Mouse (Mus musculus) granulocyte monocyte progenitor cell, adult 5-6 weeks (primary cell): ENCODE results near the gene Crim1. TPM values are rescaled to one million over a fixed set of nuclear protein-coding genes. Genes with fewer than 3 reads are reported as not detected.

ENCODE experiments used
- ATAC-seq: replicated peaks from 2 replicates; pipeline ENCODE4 v1.8.0; 2016; ENCODE audit warnings: mild to moderate bottlenecking, moderate TSS enrichment, inconsistent platforms; ENCODE audit not compliant: poor library complexity, severe bottlenecking
- total RNA-seq, 2 experiments: library from RNA; stranded (forward) in 1 of 2; stranded (reverse) in 1 of 2; fragments of 200-712, 200-1000 nt in 1 of 2; fragments of >200 nt in 1 of 2; fragmentation: Nextera tagmentation in 1 of 2; gene quantifications; 2 replicates each; pipeline ENCODE4 v1.2.3; 2014 to 2017

Crim1 gene
- total RNA-seq (2014; fragmentation: Nextera tagmentation) (1.7 and 2.2 TPM in 2 replicates), total RNA-seq (2017) (0.67 and 1.4 TPM in 2 replicates)

- ATAC-seq: peak; percentile 50
Measured at GRCm38 (mm10) chr17:78199626-78200560, at the start of gene Crim1. Gene Crim1, plus strand, starts transcription at chr17:78200248.

GRCm38 (mm10) chr17:78151479-78152282 lies 48.4 kb upstream of the Crim1 start:
- ATAC-seq: no peak

DNA sequence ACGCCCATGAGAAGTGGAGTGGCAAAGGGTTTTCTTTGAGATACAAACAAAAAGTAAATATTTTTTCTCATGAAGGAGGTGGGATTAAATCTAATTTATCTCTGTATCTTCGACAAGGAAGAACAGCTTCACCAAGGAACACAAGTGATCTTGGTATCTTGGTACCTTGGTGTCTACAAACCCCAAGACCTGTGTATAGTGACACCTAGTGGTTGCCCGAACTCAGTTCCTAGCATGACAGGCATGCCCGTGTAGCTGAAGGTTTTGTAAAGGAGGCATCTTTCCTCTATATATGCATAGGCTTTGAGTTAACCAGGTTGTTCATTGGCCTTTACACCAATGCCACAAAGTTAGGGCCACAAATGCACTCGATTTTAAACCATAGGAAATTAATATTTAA lies 36.8 kb upstream of the Crim1 start:
- ATAC-seq: peak; percentile 84

- peak; percentile 65 for ATAC-seq
Measured at GRCm38 (mm10) chr17:78163724-78164236, 36.3 kb upstream of the Crim1 start.

GRCm38 (mm10) chr17:78165855-78166254 lies 34.2 kb upstream of the Crim1 start:
- peak; percentile 64 for ATAC-seq

DNA sequence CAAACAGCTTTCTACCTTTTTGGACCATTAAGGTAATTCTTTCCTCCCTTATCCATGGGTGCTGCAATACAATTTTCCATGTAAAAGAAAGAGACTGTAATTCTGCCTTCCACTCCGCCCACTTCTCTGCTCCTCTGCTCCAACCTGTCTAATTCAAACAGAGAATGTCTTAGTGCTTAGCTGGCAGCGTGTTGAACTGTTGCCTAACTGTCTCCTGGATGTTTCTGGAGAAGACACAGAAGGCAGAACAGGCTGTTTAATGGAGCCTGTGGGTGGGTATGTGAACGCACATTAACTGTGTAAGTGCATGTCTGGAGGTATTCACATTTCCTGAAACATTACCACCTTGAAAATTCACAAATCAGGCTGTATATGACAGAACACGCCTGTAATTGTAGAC lies 33.5 kb upstream of the Crim1 start:
- no peak for ATAC-seq

- no peak for ATAC-seq
Measured at GRCm38 (mm10) chr17:78172371-78172770, 27.7 kb upstream of the Crim1 start.

DNA sequence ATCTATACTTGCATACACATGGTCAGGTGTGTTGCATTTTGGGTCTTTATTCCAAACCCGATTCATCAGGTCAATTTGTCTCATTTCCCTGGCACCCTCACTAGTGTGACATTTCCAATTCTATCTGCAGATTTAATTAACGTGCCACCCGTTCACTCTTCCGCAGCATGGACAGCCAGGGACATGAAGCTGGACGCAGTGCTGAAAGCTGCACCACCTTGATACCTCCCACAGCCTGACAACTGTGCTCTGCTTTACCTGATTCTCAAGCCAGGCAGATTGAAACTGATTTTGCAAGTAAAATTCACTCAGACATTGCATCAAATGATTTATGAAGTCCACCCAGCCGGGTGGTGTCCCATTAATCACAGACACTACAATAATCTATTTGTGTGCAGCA lies 19.3 kb upstream of the Crim1 start:
- no peak for ATAC-seq

- no peak for ATAC-seq
Measured at GRCm38 (mm10) chr17:78196184-78196583, 3.9 kb upstream of the Crim1 start.

GRCm38 (mm10) chr17:78197111-78197510 lies 2.9 kb upstream of the Crim1 start:
- peak; percentile 24; the same call in 1 of the 2 replicates for ATAC-seq

DNA sequence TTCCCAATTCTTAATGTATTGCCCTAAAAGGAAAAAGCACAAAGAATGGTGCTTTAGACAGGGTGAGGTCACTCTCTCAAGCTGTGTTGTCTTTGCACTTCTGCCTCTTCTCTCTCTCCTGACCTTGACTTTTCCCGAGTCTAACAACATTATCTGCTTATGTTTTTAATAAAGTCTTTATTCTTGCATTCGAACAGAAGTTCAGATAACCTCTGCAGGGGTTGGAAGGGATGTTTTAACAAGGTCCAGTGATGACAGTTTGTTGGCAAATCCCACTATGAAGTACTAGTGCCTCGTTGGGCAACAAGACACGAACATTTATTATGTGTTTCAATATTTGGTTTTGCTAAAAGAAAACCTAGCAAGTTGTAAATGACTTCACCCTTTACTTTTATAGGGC lies 1.9 kb upstream of the Crim1 start:
- no peak for ATAC-seq

- ATAC-seq: no peak
Measured at GRCm38 (mm10) chr17:78198820-78199219, 1.2 kb upstream of the Crim1 start.

DNA sequence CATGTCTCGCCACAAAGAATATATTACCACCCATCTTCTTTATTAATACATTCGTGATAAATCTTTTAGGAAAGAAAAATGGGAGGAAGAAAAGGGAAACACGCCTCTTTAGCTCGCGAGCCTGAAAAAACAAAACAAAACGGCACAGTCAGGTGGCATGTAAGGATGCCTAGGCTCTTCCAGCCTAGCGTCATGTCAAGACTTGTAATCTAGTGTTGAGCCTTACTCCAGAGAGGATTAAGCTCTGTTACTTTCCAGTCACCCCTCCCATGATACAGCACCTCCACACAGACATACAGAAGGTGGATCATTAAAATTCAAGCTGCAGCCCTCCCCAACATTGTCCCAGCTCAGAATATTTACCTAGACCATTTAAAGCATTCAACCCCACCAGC lies 820 bp upstream of the Crim1 start:
- no peak for ATAC-seq

- peak; percentile 53 for ATAC-seq
Measured at GRCm38 (mm10) chr17:78200561-78201220, 643 bp downstream of the Crim1 start.

DNA sequence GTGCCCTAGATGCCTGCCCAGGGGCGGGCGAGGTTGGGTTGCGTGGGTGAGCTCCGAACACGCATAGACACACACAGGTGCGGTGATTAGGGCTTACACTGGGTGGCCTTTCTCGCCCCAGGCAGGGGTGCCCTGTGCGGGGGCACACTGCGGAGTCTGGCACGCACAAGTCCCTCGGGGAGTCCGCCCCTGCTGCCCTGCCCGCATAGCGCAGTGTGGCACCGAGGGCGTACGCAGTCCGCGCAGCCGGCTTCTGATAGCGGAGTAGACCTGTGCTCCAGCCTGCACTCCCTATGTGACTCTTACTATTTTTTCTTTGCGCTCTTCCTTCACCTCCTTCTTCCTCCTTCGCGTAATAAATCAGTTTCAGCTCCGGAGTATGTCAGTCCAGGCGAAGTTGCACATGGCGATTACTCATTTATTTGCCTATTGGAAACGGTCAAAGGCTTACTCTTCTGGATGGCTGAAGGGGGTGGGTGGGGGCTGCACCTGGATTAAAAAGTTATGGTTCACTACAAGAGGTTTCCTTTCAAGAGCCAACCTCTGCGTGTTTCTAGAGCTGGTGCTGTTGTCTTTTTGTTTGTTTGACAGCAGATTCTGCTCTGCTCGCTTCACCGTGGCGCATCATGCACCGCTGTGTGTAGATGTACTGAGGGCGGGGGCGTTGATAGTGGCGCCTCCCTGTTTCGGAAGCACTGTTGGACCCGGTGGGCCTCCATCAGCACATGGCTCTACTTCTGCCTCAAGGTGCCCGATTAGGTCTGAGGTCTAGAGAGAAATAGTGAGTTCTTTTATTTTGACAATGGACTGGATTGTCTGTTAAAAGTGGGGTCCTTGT lies 1.4 kb downstream of the Crim1 start:
- ATAC-seq: peak; percentile 36

DNA sequence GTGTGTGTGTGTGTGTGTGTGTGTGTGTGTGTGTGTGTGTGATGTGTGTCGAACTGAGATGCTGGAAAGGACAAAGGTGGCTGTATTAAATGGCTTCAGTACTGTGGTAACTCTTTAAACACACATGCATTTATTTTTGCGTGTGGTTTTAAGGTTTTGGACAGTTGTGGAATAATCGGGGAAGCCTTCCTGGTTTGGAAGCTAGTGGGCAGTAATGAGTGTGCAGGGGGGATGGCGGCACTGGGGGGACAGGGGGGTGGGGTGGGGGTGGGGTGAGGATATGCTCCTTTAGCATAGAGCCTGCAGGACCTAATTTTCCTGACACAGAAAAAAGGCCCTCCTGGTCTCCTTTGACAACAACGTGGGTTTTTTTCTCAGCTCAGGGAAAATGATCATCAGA lies 2.2 kb downstream of the Crim1 start:
- no peak for ATAC-seq

- ATAC-seq: no peak
Measured at GRCm38 (mm10) chr17:78202756-78203155, 2.7 kb downstream of the Crim1 start.

DNA sequence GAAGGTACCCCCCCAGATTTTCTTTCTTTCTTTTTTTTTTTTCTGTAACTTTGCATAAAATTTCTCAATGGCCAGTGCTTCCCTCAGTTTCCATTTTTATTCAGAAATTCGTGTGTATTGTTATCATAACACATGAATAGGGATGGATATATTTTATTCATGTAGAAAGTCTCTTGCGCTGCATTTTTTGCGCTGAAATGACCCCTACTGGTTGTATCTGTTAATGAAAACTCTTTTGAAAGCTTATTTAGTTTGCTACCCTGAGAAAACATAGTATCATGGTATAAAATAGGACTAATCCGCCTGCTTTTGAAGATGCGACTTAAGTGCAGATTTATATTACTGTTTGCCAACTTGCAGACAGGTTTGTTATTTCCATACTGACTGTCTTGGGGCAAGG lies 3.4 kb downstream of the Crim1 start:
- ATAC-seq: no peak

- ATAC-seq: no peak
Measured at GRCm38 (mm10) chr17:78206421-78206820, 6.4 kb downstream of the Crim1 start.

- ATAC-seq: no peak
Measured at GRCm38 (mm10) chr17:78207246-78207645, 7.2 kb downstream of the Crim1 start.
